Mouse (Mus musculus) liver, adult 2 months (tissue): Measurements from ENCODE around the gene Ets1.

Source experiments
- CTCF ChIP-seq: fragments of 200-500 bp; IDR thresholded peaks from 2 replicates; pipeline ENCODE4 v1.5.1; 2011; ENCODE audit warnings: low read depth, low read length, control low read depth
- POLR2A ChIP-seq: fragments of 200-500 bp; IDR thresholded peaks from 2 replicates; pipeline ENCODE4 v1.6.1; 2011; ENCODE audit warnings: low read length, control low read depth; ENCODE audit not compliant: insufficient read depth; ENCODE audit errors: extremely low read depth

DNA sequence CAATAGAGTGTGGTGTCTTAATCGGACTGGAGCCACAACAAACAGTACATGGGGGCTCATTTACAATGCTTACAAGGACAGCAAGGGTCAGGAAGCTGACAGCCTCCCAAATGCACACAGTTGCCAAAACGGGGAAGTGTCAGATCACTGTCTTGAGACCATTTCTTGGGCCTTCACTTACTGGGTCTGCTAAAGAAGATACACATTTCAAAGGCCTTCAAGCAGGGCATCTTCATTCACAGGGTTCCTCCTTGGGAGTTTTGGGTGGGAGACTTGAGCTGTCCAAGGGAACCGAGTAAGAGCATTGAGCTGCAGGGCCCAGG lies 83.9 kb downstream of the Ets1 start:
- TF ChIP-seq CTCF (no peak), POLR2A (no peak)
